Mouse (Mus musculus) ovary, postnatal 10 days (tissue): ENCODE results near the gene Elmo2.

Experiments
- DNase-seq: peaks from one replicate; pipeline ENCODE4 v3.0.0; 2022; ENCODE audit warnings: low spot score

Elmo2 gene

DNA sequence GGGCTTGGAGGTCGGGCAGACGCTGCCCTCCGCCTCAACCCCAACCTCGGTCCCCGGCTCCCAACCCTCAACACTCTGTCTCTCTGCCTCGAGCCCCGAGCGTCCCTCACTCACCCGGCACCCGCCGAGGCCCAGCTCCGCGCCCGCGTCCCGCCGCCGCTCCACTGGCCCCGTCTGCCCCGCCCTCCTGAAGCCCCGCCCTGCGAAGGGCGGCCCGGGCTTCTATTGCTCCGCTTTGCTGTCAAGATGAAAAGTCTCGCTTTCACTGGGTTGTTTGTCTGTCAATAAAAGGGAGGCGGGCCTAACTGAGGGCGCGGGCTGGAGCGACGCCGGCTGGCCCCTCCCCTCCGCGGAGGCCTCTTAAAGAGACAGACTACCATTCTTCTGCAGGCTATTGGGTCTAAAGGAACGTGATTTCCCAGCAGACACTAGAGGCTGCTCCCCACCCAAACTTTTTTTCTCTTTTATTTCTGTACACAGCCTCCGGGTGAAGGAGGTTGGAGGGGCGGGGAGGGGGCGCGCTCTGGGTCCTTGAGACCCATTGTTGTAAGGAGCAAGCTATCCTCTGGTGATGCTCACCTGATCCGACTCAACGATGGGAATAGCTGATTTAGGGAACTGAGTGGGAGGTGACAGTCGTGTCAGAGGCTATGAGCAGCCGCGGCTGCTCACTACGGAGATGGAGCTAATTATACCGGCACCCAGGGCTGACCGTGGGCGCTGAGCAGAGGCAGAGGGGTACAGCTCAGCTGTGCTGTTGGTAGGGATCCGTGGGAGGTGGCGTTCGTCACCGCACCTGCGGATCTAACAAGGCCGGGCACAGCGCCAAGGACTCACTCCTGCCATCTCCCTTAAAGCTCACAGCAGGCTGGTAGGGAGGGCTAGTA, at the start of gene Elmo2:
TSS of gene Elmo2 (minus strand) at position 176 of the 887 bp plus-strand sequence.
- DNase-seq = peak; percentile 94

DNA sequence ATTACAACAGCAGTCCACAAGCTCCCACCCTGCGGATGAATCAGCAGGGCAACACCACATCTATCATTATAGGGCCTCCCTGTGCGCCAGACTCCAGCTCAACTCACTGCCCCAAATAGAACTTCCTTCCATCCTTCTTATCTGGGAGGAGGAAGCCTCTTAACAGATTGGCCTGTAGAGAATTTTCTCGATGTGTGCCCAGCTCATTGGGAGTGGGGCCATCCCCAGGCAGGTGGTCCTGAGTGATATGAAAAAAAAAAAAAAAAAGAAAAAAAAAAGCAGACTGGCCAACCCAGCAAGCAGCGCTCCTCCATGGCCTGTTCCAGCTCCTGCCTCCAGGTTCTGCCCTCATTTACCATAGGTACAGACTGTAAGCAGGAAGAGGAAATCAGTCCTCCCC, 49.7 kb upstream of the Elmo2 start:
- DNase-seq = no peak

DNA sequence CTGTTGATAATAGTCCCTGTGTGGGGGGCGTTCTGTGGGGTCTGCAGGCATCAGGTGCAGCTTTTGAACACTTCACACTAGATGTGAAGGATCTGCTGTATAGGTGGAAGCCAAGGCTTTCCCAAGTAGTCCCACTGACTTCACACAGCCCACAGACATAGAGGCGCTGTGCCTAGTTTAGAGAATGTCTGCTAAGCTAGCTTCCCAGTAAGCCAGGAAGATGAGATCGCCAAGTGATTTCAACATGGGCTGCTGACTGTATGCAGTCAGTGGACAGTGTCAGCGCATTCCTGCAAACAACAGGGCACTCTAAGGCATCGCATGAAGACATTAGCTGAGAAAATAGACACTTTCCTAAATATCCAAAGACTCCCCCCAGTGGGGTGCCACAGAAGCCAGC, 49.2 kb upstream of the Elmo2 start:
- DNase-seq = no peak

DNA sequence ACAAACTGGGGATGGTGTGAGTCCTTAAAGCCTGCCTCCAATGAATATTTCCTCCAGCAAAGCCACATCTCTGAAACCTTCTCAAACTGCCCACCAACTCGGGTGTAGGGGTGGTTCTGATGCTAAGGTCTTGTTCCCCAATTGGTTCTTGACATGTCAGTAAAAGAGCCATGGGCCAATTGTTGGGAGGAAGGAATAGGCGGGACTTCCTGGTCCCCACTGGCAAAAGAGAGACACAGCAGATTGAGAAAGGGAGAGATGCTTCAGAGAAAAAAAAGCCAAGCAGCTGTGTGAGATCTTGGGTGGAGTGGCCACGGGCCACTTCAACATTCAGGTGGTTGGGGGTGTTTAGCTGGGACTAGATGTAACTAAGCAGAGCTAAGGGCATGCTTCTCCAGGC, 44.8 kb upstream of the Elmo2 start:
- no peak for DNase-seq

DNA sequence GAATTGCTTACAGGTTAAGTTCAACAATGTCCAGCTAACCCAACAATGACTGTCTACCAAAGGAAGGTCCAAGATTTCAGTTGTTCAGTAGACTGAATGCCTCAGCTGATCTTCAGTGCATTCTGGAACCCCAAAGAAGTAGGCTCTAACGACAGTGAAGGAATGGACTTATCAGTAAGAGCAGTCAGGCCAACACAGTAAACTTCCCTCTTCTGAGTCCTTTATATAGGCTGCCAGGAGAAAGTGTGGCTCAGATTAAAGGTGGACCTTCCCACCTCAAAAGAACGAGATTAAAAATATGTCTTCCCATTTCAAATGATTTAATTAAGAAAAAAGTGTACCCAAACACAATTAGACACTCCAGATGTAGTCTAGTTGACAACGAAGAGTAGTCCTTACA, 44.1 kb upstream of the Elmo2 start:
- DNase-seq = no peak

DNA sequence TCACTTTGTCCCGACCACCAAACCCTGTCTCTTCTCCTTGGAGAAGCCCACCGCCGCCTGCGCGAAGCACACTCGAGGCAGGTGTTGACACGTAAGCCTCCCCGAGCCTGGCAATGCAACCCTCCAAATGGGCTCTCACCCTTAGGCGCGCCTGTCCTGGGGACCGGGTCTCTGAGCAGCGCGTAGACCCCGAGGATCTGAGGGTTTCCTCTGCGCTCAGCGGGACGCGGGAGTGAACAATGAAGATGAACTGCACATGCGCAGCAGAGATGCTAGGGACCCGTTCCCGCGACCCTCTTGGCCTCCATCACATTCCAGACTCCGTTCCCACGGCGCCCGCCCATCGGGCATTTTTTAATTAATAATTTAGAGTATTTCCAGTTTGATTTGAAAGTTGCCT, 42.2 kb upstream of the Elmo2 start, which contains the start of gene Zfp663:
TSS of gene Zfp663 (minus strand) at position 234 of the 400 bp plus-strand sequence.
- no peak for DNase-seq

DNA sequence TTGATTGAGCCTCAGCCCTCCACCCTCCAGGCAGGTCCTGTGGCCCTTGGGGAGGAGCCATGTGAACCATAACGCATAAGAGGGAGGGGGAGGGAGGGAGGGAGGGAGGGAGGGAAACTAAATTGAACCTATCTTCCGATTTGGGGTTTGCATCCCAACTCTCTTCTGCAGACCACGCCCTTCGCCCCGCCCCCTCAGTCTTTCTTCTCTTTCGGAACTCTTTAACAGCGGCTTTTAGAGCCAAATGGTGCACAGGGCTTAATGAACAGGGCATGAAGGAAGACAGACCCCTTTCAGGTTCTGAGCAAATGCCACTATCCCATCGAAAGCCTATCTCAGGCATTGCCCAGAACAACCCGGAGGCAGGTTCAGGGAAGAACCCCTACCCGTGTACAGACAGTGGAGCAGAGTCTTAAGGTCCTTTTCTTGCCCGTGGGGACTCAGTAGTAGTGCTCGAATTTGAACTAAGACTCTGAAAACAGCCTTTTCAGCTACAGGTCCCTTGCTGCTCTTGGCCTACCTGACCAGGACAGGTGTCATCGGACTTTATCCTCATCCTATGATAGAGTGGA, 41.7 kb upstream of the Elmo2 start:
- no peak for DNase-seq

DNA sequence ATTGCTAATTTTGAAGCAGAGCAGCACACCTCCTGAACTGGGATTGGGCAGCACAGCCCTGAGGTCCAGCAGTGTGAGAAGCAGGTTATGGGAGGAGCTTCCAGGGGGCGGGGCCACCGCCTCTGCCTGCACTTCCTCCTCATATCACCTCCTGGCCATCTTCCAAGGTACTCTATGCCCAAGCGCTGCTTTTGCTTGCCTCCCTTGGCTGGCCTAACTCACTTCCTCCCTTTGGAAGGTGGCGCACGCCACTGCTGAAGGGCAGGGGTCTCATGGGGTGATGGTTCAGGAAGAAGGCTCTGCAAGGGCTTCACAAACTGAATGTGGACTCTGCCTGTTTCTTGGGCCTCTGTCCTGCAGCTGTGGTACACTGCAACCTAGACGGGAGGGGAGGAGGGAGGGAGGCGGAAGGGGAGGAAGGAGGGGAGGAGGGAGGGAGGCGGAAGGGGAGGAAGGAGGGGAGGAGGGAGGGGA, 40.8 kb upstream of the Elmo2 start:
- DNase-seq = peak; percentile 5

DNA sequence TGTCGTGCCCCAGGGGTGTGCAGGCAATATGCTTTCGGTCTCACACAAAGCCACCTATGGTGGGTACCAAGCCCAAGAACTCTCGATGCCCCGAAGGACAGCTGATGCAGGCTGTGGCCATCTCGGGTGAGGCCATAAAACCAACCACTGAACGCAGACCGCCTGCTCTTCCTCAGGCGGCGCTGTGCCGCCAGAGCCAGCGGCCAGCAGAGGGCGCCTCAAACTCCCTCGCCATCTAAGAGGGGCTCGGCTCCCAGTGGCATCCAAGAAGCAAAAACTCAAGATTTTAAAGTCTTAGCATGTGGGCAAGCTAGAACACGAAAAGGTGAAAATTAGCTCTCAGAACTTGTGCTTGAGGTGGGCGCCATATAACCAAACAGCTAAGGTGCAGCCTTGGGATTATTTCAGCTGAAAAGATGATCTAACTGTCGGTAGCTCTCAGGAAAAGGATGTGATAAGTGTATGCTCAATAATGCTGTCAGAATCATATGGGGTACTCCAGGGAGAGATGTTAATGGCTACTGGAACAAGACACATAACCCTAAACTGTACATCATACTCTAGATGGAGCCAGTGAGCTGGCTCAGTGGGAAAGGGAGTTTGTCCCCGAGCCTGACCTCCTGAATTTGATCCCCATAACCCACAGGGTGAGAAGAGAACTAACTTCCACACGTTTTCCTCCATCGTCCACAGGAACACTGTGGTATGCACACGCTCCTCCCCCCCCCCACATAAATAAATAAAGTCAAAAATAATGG, 38.2 kb upstream of the Elmo2 start:
- no peak for DNase-seq

DNA sequence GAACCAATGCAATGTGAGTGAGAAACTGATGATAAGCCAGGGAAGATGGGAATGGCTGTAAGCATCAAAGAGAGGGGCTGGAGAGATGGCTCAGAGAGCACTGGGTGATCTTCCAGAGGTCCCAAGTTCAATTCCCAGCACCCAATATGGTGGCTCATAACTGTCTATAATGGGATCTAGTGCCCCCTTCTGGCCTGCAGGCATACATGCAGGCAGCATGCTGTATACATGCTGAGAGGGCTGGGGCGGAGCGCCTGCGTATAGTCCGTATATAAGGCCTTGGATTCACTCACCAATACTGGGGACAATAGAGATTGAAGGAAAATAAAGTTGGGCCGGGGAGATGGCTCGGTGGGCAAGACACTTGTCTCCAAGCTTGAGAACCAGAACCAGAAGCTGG, 37.0 kb upstream of the Elmo2 start:
- no peak for DNase-seq

DNA sequence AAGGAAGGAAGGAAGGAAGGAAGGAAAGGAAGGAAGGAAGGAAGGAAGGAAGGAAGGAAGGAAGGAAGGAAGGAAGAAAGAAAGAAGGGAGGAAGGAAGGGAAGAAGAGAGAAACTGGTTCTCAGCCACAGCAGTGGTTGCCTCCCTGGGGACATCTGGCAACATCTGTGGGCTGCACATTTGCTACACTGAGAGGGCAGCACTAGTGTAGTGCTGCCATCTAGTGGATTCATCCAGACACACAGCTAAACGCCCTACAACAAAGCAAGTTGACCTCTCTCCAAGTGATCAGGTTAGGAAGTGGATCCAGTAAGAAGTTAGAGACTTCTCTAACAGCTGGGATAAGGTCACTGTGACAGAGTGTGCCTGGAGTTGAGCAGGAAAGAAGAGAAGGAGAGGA, 34.6 kb upstream of the Elmo2 start:
- DNase-seq = no peak

DNA sequence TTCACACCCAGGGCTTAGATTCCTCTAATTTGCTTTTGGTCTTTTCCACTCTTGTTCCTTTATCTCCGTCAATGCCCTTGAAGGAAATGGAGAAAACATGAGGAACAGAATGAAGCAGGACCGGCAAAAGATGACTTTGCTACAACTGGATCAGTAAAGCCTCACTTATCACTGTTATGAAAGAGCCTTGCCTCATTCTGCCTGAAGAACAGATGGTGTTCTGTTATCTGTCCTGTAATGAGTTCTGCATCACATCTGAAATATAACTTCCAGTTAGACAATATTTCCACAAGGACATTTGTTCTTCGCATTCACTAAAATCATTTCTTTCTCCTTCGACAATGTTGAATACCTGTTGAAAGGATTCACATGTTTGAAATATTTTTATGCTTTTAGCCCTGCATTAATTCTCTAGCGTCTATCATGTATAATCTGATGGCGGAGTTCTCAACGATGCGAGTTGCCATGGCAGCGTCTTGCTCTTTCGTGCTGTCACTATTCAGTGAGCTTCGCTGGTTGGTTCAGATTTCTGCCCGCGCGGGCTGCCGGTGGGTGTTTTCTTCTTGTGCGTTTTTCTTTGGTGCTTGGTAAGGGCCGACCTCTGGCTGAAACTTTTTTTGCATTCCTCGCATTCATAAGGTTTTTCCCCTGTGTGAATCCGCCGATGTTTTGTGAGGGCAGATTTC, 25.7 kb upstream of the Elmo2 start:
- no peak for DNase-seq

DNA sequence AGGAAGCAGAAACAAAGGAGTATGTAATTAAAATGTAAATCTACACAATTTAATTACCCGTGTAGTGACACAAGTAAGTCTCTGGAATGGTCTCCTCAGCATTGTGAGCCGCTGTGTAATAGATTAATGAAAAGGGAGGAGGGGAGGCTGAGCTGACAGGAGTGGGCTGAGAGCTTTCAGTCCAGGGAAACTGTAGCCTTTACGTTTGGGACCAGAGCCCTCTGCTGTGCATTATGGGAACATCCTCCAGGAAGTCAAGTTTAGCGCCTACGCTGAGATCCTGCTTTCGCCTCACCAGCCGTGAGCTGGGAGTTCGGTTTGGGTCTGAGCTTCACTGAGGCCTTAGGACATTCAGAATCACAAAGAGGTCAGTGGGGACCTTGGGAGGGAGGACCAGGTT, 23.2 kb upstream of the Elmo2 start:
- no peak for DNase-seq

DNA sequence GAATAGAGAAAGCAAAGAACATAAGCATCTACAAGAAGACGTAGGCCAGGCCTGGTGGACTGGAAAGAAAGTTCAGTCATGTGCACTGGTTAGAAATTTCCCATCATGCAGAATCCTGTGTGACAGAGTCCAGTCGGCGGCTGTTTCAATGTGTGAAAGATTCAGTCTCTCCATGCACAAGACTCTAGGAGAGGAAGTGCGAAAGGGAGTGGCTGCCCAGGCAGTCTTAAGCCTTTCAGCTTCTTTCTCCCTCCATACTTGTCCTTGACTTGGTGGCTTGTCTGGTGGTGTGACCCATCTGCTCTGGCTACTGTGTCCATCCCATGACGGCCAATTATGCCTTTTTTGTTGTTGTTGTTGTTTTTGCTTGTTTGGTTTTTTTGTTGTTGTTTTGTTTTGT, 19.9 kb upstream of the Elmo2 start:
- no peak for DNase-seq

DNA sequence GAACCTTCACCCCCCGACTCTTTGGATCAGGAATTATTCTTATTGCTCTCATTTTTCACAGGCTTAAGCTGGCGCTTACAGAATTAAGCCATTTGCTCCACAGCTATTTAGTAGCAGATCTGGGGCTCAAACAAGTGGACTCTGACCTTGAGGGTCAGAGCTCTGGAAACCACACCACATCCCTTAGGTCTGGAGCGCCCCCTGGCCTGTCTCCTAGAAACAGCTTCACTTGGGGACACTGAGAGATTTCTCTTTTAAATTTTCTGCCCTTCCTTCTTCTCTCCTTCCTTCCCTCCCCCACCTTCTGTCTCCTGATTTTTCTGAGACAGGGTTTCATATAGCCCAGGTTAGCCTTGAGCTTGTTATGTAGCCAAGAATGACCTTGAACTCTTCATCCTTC, 10.9 kb upstream of the Elmo2 start:
- no peak for DNase-seq

DNA sequence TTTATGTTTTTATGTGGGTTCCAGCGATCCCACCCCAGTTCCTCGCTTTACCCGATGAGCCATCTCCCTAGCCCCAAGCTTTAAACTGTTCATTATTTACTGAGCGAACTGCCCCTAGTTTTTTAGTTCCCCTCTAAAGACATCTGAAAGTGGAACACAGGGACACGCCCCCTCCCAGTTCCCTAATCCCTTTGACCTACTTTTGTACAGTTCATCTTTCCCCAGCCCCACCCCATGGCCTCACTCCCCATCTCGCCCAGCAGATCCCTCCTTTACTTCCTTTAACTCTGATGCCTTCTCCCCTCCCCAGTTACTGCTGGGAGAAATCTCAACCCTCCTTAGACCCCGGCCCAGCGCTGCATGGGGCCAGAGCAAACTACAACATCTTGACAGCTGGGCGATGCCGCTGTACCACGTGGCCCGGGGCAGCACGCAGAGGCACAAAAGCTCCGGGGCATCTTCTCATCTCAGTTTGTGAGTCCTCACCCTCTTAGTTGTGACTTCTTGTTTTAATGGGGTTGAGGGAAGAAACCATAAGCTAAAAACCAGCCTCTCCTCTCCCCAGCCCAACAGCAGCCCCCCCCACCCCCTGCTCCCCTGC, 6.4 kb upstream of the Elmo2 start:
- DNase-seq = no peak

DNA sequence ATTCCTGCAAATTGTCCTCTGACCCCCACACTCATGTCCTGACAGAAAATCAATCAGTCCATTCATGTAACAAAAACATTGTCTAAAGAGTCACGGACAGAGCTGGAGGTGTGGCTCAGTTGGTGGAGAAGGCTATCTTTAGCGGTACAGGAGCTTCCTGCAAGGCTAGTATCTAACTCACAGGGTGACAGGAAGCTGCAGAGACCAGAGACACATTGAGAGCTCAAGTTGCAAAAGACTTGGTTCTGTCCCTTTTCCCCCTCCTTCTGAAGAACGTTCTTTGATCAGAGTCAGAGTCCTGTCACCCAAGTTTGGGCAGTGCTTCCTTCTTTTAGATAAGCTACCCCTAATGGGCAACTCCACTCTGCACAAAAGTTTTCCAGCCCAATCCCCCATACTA, 3.4 kb upstream of the Elmo2 start:
- no peak for DNase-seq

DNA sequence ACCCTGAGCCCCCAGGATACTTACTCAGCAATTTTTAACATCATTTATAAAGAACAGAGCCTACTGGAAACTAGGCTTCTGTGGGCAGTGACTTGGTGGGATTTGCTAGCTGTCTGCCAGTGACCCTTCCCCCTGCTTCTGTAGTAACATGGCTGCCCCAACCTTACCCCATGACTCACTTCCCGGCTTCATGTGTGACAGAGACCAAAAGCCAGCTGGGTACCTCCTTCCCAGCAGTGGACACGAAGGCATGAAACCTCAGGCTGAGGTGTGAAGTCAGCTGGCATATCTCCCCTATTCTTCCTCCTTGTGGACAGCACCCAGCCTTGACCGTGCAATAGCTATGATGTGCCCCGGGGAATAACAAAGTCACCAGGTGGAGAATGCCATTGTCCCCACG, 2.5 kb upstream of the Elmo2 start:
- DNase-seq = no peak

DNA sequence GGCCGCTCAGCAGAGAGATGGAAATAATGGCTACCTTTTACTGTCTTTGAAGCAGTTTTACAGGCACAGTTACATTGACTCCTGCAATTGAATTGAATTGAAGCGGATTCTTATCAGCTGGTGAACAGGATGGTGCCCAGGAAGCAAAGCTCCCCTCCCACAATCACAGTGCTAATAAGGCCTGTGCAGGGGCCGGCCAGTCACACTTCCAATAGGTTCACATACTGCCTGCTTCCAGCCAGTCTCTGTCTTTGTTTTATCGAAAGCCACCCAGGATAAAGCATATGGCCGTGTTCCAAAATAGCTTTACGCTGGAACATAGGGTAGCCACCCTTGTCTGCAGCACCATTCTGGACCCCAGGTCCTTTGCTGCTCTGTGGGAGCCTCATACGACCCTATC, 1.1 kb upstream of the Elmo2 start:
- DNase-seq = no peak

DNA sequence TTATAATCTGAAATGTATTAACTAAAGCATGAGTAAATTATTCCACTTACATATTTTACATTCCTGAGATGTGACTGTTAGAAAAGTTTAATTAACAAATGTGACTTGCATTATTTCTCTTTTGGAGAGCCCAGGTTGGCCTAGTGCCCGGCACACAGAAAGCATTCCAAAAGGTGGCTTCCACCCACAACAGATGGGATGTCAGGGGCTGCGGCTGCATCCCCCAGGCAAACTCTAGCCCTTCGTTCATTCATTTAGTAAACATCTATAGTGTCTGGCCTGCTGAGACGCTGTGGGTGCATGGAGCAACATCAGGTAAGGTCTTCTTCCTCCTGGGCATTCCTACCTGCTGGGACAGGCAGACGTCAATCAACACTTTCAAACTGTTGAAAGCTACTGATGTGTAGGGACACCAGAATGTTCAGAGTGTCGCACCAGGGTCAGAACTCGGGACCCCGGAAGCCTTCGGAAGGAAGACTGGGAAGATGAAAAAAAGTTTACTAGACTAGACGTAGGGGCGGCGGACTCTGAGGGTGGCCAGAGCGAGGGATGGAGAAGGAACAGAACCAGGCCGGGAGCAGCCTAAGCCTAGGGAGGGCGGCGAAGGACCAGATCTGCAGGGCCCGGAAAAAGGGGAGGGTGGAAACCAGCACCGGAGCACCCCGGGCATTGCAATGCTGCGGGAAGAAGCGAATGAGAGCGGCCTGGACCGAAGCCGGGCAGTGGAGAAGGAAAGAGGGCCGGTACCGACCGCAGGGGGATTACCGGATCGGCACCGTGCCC, 567 bp downstream of the Elmo2 start:
- no peak for DNase-seq

DNA sequence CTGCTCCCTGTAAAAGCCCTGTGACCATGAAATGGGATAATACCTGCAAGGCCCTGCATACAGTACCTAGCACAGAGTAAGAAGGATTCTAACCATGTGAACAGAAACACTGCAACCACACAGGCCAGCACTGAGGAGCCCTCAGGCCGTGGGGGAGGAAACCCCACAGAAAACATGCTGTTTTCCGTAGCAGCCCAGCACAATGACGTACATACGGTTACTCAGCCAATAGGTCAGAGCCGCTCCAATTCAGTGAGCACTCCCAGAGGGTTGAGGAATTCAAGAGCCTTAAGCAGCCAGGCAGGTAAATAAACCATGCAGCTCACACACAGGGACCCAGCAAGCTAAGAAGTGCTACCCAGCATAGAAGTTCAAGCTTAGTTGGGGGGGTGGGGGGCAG, 2.4 kb downstream of the Elmo2 start:
- DNase-seq = no peak
